Mouse (Mus musculus) limb, embryonic 11.5 days (tissue): ENCODE results near the gene Myl12a. TPM values are rescaled to one million over a fixed set of nuclear protein-coding genes. Genes with fewer than 3 reads are reported as not detected.

Experiments
- ATAC-seq: fragments of 200-750 bp; cut with Nextera tagmentation; 2 replicates; pipeline ENCODE4 v1.8.0; 2017; ENCODE audit warnings: low read depth; ENCODE audit not compliant: insufficient number of reproducible peaks, low FRiP score, low TSS enrichment
- DNase-seq: peaks from one replicate; pipeline ENCODE4 v3.0.0-alpha.2; 2015; ENCODE audit warnings: low spot score
- H3K27ac ChIP-seq: fragments of 300-500 bp; sonication (generic); replicated peaks from 2 replicates; pipeline ENCODE4 v1.5.1; 2014; ENCODE audit warnings: low read depth, mild to moderate bottlenecking, low read length
- H3K27me3 ChIP-seq: fragments of 300-500 bp; sonication (generic); 2 replicates; pipeline ENCODE4 v1.6.1; 2014; ENCODE audit warnings: mild to moderate bottlenecking, low read length, mixed read lengths; ENCODE audit not compliant: control insufficient read depth, insufficient read depth
- H3K36me3 ChIP-seq: fragments of 300-500 bp; sonication (generic); 2 replicates; pipeline ENCODE4 v1.6.1; 2014; ENCODE audit warnings: mild to moderate bottlenecking, low read length, moderate library complexity, mixed read lengths; ENCODE audit not compliant: control insufficient read depth, insufficient read depth
- H3K4me1 ChIP-seq: fragments of 300-500 bp; sonication (generic); 2 replicates; pipeline ENCODE4 v1.6.1; 2014; ENCODE audit warnings: low read length, mixed read lengths; ENCODE audit not compliant: control insufficient read depth, insufficient read depth
- H3K4me2 ChIP-seq: fragments of 300-500 bp; sonication (generic); 2 replicates; pipeline ENCODE4 v1.6.1; 2014; ENCODE audit warnings: low read depth, mild to moderate bottlenecking, moderate library complexity; ENCODE audit not compliant: severe bottlenecking
- H3K4me3 ChIP-seq: fragments of 300-500 bp; sonication (generic); 2 replicates; pipeline ENCODE4 v1.5.1; 2014; ENCODE audit warnings: low read depth, low read length
- H3K9ac ChIP-seq: fragments of 300-500 bp; sonication (generic); 2 replicates; pipeline ENCODE4 v1.6.1; 2014; ENCODE audit warnings: mild to moderate bottlenecking, low read length
- H3K9me3 ChIP-seq: fragments of 300-500 bp; sonication (generic); 2 replicates; pipeline ENCODE4 v1.6.1; 2016; ENCODE audit warnings: low read length; ENCODE audit not compliant: control insufficient read depth
- WGBS: fragments of 180-500 bp; shearing (Covaris S2); extraction: QIAGEN DNeasy Blood & Tissue Kit; methylation state at CpG from one replicate; pipeline ENCODE4 v1.1.7; 2014; 5-methylcytosine and 5-hydroxymethylcytosine counted together
- polyA plus RNA-seq: library from polyadenylated mRNA; unstranded; fragments of >200 nt; fragmentation: Nextera tagmentation; extraction: Ambion mirVana; gene quantifications from 2 replicates; pipeline ENCODE4 v1.2.1, GENCODE M21; 2014

Myl12a gene
- polyA plus RNA-seq, 1 experiment from 2014 or later = 577 TPM

- H3K36me3 ChIP-seq = no peaks in the 10 kb centered on the region
- no peaks in the 10 kb centered on the region for H3K4me1 ChIP-seq
- 83% methylated on average over 5 of the region's 5 CpGs for WGBS
- H3K9me3 ChIP-seq = no peaks in the 10 kb centered on the region
- DNase-seq (no peak), ATAC-seq (no peak)
- H3K9ac ChIP-seq = no peak overlapping the region
- no peak overlapping the region for H3K27ac ChIP-seq
- H3K27me3 ChIP-seq = no peaks in the 10 kb centered on the region
- no peak overlapping the region for H3K4me2 ChIP-seq
- no peak overlapping the region for H3K4me3 ChIP-seq
Measured at GRCm38 (mm10) chr17:71006976-71007375, 4.3 kb upstream of the Myl12a start.

GRCm38 (mm10) chr17:71004186-71004960 is 1.7 kb upstream of the Myl12a start:
- 90% methylated on average over 10 of the region's 10 CpGs for WGBS
- no peak for ATAC-seq

GRCm38 (mm10) chr17:71003721-71004120 is 1.0 kb upstream of the Myl12a start:
- Histone ChIP-seq H3K4me2 (no peak overlapping the region), H3K4me3 (no peak overlapping the region), H3K9ac (no peak overlapping the region), H3K4me1 (peaks cover 5% of the 10 kb centered on the region; the same call in 1 of the 2 replicates), H3K9me3 (no peaks in the 10 kb centered on the region), H3K36me3 (no peaks in the 10 kb centered on the region), H3K27me3 (no peaks in the 10 kb centered on the region), H3K27ac (no peak overlapping the region)
- WGBS = 92% methylated on average over 2 of the region's 2 CpGs
- ATAC-seq (no peak), DNase-seq (no peak)

More at GRCm38 (mm10) chr17:71004186-71004960, 1.7 kb upstream of the Myl12a start:
- peaks cover 5% of the 10 kb centered on the region; the same call in 1 of the 2 replicates for H3K4me1 ChIP-seq
- DNase-seq = no peak
- no peak overlapping the region for H3K4me3 ChIP-seq
- H3K4me2 ChIP-seq = no peak overlapping the region
- no peaks in the 10 kb centered on the region for H3K27me3 ChIP-seq
- no peak overlapping the region for H3K9ac ChIP-seq
- no peak overlapping the region for H3K27ac ChIP-seq
- no peaks in the 10 kb centered on the region for H3K36me3 ChIP-seq
- no peaks in the 10 kb centered on the region for H3K9me3 ChIP-seq

- Histone ChIP-seq H3K36me3 (no peaks in the 10 kb centered on the region), H3K4me1 (peaks cover 5% of the 10 kb centered on the region; the same call in 1 of the 2 replicates), H3K27ac (peak overlapping the region; percentile 99; the same call in 1 of the 2 replicates), H3K9ac (no peak overlapping the region), H3K9me3 (no peaks in the 10 kb centered on the region), H3K4me2 (peak overlapping the region; percentile 56; the same call in 1 of the 2 replicates), H3K27me3 (no peaks in the 10 kb centered on the region), H3K4me3 (peak overlapping the region; percentile 77)
- 62% methylated on average over 4 of the region's 4 CpGs for WGBS
- ATAC-seq (no peak), DNase-seq (no peak)
Measured at GRCm38 (mm10) chr17:71003112-71003511, 434 bp upstream of the Myl12a start.

GRCm38 (mm10) chr17:71002081-71002743 is 466 bp downstream of the Myl12a start, which contains the start of gene Myom1:
Myom1 (plus strand) TSS chr17:71002633.
- H3K4me3 ChIP-seq = peak within 1 kb of the TSS; percentile 77
- no peaks in the 10 kb centered on the region for H3K36me3 ChIP-seq
- H3K4me1 ChIP-seq = peaks cover 5% of the 10 kb centered on the region; the same call in 1 of the 2 replicates
- H3K27me3 ChIP-seq = no peaks in the 10 kb centered on the region
- peak within 1 kb of the TSS; percentile 99 for H3K27ac ChIP-seq
- DNase-seq (peak; percentile 98), ATAC-seq (peak; percentile 95)
- WGBS = under 1% methylated on average over 63 of the region's 65 CpGs
- peak within 1 kb of the TSS; percentile 56 for H3K4me2 ChIP-seq
- peak within 1 kb of the TSS; percentile 97 for H3K9ac ChIP-seq
- H3K9me3 ChIP-seq = no peaks in the 10 kb centered on the region

GRCm38 (mm10) chr17:71001699-71002080 is 988 bp downstream of the Myl12a start:
- peak overlapping the region; percentile 77 for H3K4me3 ChIP-seq
- H3K27me3 ChIP-seq = no peaks in the 10 kb centered on the region
- peak overlapping the region; percentile 56 for H3K4me2 ChIP-seq
- peak overlapping the region; percentile 97 for H3K9ac ChIP-seq
- no peaks in the 10 kb centered on the region for H3K9me3 ChIP-seq
- no peaks in the 10 kb centered on the region for H3K36me3 ChIP-seq
- WGBS = under 1% methylated on average over 40 of the region's 43 CpGs
- peak overlapping the region; percentile 99 for H3K27ac ChIP-seq
- DNase-seq (no peak), ATAC-seq (peak; percentile 72)
- peaks cover 5% of the 10 kb centered on the region; the same call in 1 of the 2 replicates for H3K4me1 ChIP-seq

GRCm38 (mm10) chr17:71001067-71001466 is 1.6 kb downstream of the Myl12a start:
- H3K36me3 ChIP-seq = peaks cover 3% of the 10 kb centered on the region
- peaks cover 5% of the 10 kb centered on the region; the same call in 1 of the 2 replicates for H3K4me1 ChIP-seq
- H3K9ac ChIP-seq = no peak overlapping the region; the same call in 1 of the 2 replicates
- peak overlapping the region; percentile 99; the same call in 1 of the 2 replicates for H3K27ac ChIP-seq
- H3K4me2 ChIP-seq = peak overlapping the region; percentile 56
- DNase-seq (no peak), ATAC-seq (no peak)
- H3K4me3 ChIP-seq = peak overlapping the region; percentile 77
- H3K9me3 ChIP-seq = no peaks in the 10 kb centered on the region
- WGBS = 12% methylated on average over 6 of the region's 6 CpGs
- H3K27me3 ChIP-seq = no peaks in the 10 kb centered on the region

- peaks cover 6% of the 10 kb centered on the region for H3K36me3 ChIP-seq
- no peaks in the 10 kb centered on the region for H3K9me3 ChIP-seq
- H3K4me2 ChIP-seq = peak overlapping the region; percentile 27
- H3K4me1 ChIP-seq = peaks cover 5% of the 10 kb centered on the region; the same call in 1 of the 2 replicates
- H3K9ac ChIP-seq = no peak overlapping the region
- H3K4me3 ChIP-seq = no peak overlapping the region
- 89% methylated on average over 2 of the region's 2 CpGs for WGBS
- H3K27me3 ChIP-seq = no peaks in the 10 kb centered on the region
- ATAC-seq (no peak), DNase-seq (no peak)
- H3K27ac ChIP-seq = no peak overlapping the region
Measured at GRCm38 (mm10) chr17:71000255-71000654, 2.4 kb downstream of the Myl12a start.
